Mouse (Mus musculus): Measurements from ENCODE around the gene Elovl3. TPM values are rescaled to one million over a fixed set of nuclear protein-coding genes. Genes with fewer than 3 reads are reported as not detected.
"Not testable (repeated sequence)": the region's sequence is repeated elsewhere in the genome, so short reads cannot be mapped to it uniquely, and the experiment has no call there.

Elovl3 gene
- polyA plus RNA-seq, 2 experiments from 2014 or later, result not detected

DNA sequence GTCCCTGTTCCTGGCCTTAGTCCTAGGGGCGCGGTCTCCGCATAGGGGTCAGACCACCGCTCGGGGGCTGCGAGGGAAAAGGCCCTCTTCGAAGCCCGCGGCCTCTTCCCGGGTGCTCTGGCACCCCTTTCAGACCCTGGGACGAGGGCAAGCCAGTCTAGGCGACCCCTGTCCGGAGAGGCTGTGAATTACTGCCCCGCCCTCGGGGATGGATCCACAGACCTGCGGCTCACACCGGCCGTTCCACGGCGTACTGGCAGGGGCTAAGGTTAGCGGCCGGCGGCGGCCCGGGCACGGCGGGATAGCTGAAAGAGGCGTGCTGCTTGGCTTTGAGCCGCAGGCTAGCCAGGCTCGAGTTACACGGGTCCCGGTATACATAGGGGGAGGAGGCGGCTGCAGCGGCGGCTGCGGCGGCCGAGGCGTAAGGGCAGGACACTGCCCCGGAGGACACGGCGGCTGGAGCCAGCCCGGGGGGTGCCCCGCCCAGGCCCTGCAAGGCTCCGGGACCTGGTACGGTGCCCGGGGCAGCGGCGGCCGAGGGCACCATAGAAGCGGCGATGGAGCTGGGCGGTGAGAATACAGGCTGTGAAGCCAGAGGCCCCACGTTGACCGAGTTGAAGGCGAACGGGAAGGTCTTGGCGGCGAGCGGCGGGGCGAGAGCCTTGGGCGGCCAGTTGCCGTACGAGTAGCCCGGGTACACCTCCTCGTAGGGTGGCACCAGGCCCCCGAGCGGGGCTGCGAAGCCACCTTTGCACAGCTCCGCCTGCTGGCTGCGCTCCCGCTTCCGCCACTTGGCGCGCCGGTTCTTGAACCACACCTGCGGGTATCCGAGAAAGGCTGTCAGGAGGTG is 4.3 kb downstream of the Elovl3 start:
- ATAC-seq, result peak; percentile 62

DNA sequence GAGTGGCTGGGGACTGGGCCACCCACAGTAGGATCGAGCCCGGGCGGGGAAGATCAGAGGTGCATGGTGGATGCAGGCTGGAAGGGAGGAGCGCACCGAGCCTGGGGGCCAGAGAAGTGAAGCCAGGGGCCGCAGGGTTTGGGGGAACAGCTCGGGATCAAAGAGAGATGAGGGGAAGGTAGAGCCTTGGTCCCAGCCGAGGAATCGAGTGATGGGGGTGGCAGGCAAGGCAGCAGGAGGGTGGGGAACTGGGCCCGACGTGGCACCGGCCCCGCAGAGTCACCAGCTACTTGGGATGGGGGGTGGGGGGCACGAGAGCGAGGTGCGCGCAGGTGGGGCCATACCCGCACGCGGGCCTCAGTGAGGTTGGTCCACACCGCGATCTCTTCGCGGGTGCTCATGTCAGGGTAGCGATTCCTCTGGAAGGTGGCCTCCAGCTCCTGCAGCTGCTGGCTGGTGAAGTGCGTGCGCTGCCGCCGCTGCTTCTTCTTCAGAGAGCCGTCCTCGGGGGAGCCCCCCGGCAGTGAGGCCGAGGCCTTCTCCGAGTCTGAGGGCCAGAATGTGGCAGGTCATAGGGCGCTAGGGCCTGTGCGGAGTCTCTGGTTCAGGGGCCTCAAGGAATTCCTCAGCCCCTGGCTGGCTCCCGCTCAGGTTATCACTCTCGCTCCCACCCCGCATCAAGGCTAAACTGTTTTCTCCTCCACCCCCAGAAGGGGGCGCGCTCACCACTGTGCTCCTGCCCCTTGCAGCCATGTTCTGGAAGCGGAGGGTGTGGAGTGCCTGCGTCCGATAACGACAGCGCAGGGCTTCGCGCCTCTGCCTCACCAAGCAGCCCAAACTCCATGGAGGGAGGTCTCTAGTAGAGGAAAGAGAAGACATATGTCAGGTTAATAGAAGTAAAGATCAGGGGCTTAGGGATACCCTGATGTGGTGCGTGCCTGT is 5.2 kb downstream of the Elovl3 start:
- peak; percentile 64 for ATAC-seq

DNA sequence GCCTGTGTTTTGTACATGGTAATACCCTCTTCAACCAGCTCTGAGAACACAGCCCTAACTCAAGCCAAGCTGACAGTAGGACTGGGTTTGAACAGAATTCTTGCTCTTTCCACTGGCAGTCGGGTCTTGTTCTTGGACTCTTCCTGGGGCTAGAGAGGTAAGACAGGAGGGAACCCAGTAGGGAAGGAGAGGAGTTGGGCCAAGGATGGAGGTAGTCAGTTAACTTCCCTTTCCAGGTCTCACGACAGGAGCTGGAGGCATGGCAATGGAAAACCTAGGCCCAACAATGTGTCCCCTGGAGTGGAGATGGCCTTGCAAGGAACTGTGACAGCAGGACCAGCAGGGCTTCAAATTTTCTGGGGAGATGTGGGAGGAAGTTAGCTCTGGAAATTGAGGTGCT is 8.6 kb downstream of the Elovl3 start:
- no peak for ATAC-seq

DNA sequence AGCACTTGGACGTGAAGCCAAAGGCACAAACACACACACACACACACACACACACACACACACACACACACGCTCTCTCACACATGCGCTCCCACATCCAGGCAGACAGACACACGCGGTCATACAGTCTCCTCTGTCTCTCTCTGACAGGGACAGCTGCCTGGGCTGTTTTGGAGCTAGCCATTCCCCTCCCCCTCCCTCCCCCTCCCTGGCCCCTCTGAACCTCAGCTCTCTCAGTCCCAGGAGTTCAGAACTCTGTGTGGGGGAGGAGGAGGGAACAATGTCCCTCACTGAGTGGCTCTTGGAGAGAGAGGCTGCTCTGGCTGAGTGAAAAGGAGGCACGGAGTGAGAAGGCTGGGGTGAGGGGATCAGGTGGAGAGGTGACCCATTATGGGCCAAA is 9.4 kb downstream of the Elovl3 start:
- ATAC-seq, result no peak

DNA sequence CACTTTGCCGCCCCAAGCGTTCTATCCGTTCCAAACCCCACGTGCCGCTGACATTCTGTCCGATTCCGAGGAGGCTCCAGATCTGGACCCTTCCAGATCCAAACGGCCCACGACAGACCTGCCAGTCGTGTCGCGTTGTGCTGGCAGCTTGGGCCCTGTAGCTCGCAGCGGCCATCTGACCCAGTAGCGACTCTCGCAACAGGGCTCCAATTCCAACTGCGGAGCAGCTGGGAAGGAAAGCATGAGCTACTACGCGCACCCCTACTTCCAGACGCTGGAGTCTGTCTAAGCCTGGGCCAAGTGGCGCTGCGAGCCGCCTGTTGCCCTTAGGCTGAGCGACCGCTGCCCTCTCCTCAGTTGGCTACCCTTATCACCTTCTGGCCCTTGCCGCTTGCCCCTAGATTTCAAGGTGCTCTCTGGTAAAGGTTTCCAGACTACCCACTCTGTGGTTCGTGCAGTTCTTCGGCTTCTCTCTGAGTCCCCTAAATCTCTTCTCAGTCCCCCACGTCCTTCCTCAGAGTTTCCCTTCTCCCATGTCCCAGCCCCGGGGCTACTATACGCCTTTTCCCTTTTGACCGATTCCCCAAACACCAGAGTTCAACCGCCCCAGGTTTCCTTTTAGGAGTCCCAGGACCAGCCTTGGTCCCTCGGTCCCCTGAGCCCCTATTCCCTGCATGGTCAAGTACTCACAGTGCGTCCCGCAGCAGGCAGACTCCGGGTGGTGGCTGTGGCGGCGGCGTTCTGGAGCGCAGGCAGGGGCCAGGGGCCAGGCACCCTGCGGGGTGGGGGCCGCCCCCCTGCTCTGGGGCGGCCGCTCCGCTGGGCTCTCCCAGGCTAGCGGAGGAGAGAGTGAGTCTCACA is 16.0 kb downstream of the Elovl3 start, which contains the start of gene Pitx3:
Gene Pitx3, minus strand, starts transcription at position 816 of the 861 bp plus-strand sequence.
- no peak for ATAC-seq

DNA sequence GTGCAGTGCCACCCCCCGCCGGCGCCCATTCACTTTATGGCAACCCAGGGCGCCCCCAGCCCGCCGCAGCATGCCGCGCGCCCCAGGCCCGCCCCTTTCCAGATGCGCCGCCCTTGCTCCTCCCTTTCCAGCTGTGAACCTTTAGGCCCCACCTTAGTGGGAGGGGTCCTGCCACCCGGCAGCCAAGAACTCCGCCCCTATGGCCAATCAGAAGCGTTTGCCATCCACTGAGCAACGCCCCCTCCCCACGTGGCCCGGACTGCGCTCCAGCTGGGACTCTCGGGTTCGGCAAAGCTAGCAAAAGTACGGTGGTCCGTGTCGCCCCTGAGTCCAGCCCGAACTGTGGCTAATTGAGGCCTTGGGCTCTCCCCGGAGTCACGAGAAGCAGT is 16.7 kb downstream of the Elovl3 start:
- no peak for ATAC-seq

DNA sequence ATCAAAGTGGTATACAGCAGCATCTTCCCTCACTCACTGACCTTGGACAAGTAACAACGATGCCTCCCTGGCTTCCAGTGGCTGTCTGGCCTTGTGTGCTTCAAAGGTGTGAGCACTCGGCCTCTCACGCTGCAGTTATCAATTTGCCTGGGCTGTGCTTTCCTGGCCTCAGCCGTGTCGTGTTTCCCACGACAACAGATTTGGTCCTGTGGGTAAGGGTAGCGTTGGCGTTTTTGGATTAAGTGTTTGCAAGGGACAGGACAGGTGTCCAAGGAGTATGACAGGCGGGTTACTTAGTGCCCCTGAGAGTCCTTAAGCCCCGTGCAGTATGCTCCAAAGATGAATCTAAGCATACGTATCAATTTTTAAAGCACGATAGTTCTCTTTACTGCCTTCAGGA is 17.4 kb downstream of the Elovl3 start:
- ATAC-seq, result no peak

DNA sequence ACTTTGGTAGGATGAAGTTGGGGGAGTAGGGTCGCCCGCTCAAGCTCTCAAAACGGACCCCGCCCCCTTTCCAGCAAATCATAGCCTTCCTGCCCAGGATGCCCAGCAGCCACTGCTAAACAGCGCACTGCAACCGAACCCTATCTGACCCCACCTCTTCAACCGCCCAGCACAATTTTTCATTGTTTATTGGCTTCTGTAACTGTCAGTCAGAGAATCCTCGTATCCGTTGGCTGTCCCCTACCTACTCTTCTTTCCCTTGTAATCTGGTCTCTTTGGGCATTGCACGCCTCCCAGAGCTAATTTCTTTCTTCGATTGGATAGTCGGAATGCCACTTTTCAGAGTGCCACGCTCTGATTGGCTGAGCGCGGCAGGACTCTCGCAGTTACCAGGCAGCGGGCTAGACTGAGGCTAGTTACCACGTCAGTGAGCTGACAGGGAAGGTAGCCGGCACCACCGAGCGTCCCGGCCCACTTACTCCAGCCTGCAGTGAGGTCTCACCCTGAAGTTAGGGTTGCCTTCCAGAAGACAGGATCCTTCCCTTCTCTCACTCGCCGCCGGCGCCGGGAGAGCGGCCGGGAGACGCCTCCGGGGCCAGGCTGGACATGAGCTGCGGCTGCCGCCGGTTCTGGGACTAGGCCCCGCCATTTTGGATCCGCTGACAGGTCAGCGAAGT is 20.6 kb downstream of the Elovl3 start, which contains the start of gene Gbf1:
Gene Gbf1, plus strand, starts transcription at position 383 of the 677 bp plus-strand sequence.
- ATAC-seq, result peak; percentile 98

DNA sequence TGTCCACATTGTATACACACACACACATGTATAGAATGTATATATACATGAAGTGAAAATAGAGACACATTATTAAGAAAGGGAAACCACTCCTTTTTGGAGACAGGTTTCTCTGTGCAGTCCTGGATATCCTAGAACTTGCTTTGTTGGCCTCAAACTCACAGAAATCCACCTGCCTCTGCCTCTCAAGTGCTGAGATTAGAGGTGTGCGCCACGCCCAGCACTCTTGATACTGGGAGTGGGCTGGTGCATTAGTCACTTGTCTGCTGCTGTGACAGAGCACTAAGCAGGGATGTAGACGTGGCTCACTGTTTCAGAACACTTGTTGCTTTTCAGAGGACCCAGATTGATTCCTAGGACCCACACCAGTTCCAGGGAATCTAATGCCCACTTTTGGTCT is 34.3 kb downstream of the Elovl3 start:
- no peak for ATAC-seq

DNA sequence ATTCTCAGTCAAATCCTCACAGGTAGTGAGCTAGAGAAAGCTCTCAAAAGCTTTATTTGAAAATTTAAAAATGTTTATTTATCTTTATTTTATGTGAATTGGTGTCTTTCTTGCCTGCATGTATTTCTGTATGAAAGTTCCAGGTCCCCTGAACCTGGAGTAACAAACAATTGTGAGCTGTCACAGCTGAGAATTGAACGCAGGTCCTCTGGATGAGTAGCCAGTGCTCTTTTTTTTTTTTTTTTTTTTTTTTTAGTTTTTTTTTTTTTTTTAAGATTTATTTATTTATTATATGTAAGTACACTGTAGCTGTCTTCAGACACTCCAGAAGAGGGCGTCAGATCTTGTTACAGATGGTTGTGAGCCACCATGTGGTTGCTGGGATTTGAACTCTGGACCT is 35.5 kb downstream of the Elovl3 start:
- ATAC-seq, result not testable (repeated sequence)

DNA sequence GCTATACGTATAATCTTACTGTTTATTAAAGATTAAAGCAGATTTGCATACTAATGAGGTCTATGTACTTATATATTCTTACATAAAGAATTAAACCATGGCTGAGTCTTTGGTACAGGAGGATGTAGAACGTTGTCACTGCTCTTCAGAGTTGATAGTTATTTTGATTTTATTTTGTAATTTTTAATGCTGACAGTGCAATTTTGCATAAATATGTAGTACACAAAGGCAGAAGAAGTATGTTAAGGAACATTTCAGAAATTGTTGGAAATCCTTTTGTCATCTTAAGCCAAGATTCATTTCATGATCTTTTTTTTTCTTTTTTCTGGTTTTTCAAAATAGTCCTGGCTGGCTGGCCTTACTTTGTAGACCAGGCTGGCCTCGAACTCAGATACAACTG is 37.7 kb downstream of the Elovl3 start:
- ATAC-seq, result no peak

DNA sequence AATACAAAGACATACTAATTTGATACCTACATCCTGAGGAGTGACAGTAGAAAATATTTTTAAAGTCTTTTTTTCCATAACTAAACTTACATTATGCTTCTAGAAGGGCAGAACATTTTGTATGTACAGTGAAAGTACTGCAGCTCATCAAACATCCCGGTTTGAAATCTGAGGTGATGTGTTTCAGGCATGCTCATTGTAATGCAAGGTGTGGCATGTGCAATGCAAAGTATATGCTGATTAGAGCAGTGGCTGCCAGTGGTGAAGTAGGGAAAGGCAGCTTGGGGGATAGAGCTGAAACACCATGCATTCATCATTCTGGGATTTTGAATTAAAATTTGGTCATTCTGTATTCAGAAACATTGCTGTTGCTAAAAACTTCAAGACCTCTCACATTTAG is 38.2 kb downstream of the Elovl3 start:
- ATAC-seq, result no peak

DNA sequence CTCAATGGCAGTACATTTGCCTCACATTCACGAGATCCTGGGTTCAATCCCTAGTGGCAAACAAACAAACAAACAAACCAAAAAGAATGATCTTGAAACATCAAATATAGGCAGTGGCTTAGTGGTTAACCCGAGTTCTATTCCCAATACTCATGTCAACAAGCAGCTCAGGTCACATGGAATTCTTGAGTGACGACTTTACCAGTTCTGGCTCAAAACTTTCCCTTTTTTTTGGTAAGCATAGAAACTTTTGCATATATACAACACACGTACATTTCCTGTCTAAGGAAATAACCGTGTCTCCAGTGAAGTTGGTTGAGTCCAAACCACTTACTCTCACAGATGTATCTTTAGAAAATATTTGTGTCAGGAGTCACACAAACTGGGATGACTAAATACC is 40.8 kb downstream of the Elovl3 start:
- ATAC-seq, result no peak

DNA sequence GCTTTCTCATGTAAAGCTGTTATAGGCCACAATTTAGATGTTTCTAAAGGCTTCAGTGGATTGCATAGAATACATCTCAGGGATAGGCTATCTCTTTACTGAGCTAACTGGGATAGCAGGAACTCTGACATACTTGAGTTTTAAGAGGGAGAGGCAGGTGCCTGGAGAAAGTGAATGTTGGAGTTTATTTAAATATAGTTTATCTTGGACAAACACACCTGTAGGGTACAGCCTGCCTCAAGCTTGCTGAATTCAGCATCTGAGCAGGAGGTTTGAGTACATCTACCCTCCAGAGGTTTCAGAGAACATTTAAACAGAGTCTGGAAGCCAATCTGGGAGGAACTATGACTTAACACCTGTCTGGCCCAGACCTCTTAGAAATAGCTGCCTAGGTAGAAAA is 43.5 kb downstream of the Elovl3 start:
- ATAC-seq, result no peak

DNA sequence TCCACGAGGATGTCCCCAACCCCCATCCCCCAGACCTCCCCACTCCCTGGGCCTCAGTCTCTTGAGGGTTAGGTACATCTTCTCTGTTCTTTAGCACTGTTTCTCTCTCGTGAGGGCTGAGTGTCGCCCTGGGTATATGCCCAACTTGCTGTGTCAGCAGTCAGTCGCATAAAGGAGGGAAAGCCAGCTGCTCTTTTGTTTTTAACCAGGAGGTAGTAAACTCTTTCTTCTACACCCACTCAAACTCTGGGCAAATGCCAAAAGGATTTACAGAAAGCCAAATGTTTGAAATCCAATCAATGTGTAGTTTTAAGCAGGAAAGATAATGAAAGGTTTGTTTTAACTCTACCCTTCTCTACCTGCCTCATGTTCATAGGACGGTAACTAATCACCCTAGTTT is 45.3 kb downstream of the Elovl3 start:
- no peak for ATAC-seq

DNA sequence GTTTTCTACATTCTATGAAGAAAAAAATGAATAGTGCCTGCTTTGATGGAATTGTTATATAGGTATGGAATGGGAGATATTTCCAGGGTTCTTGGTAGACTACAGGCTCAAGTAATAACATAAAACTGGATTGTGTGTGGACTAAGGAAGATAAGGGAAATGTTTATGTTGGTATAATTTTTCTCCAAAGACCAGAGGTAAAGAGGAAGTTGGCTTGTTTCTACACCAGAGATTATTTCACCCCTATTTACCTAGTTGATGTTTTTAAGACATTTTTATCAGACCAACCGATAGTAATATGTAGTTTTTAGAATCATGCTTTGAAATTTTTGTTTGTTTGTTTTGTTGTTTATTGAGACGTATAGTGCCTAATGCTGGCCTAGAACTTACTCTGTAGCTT is 48.6 kb downstream of the Elovl3 start:
- no peak for ATAC-seq

DNA sequence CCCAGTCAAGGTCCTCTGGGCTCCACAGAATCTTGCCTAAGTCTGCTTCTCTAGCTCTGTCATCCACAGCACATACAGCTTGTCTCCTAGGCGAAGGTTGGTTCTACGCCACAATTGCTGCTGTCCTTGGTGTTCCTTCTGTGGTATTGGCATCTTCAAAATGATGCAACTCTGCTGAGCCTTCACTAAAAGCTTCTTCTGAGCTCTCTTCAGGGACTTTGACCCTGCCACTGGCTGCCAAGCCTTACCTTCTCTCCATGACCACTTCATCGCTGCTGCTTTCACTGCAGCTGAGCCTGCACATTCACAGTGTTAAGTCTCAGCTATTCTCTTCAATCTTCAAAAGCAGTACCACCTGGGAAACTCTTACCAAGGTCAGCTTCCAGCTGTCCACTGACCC is 50.5 kb downstream of the Elovl3 start:
- ATAC-seq, result no peak

Data from activated CD4-positive, CD25-positive, alpha-beta regulatory T cell, adult 4 months (primary cell).